Mouse (Mus musculus): Measurements from ENCODE around the gene Snx17.

- no peak for TF ChIP-seq CTCF (IDR thresholded peaks at IDR 0.05; ENCODE audit: low read depth)
- TF ChIP-seq EP300 (optimal IDR thresholded peaks at IDR 0.05), result no peak
These were observed 38.9 kb upstream of the Snx17 start, which contains the start of gene Mpv17 for GRCm38 (mm10) chr5:31154152-31154553.

Data from stomach, postnatal 0 days (tissue).